Mouse (Mus musculus) cortical plate, adult 2 months (tissue): ENCODE data around the gene Ckap2l.

Source experiments
- CTCF ChIP-seq: fragments of 200-500 bp; IDR thresholded peaks from 2 replicates; pipeline ENCODE4 v1.5.1; 2011; ENCODE audit warnings: mild to moderate bottlenecking, control low read depth, low read length; ENCODE audit not compliant: insufficient read depth; ENCODE audit errors: extremely low read depth
- POLR2A ChIP-seq: fragments of 200-500 bp; IDR thresholded peaks from 2 replicates; pipeline ENCODE4 v1.6.1; 2011; ENCODE audit warnings: mild to moderate bottlenecking, low read length, control low read depth; ENCODE audit not compliant: insufficient read depth; ENCODE audit errors: extremely low read depth

- TF ChIP-seq CTCF, result no peak
- TF ChIP-seq POLR2A, result no peak
Observed at GRCm38 (mm10) chr2:129244446-129245120, 52.4 kb downstream of the Ckap2l start.
